Mouse (Mus musculus): ENCODE measurements around the gene Dusp13. TPM values are rescaled to one million over a fixed set of nuclear protein-coding genes. Genes with fewer than 3 reads are reported as not detected.

Gene Dusp13
- total and polyA plus RNA-seq, 3 experiments: 0.77 TPM; not detected in 2

DNA sequence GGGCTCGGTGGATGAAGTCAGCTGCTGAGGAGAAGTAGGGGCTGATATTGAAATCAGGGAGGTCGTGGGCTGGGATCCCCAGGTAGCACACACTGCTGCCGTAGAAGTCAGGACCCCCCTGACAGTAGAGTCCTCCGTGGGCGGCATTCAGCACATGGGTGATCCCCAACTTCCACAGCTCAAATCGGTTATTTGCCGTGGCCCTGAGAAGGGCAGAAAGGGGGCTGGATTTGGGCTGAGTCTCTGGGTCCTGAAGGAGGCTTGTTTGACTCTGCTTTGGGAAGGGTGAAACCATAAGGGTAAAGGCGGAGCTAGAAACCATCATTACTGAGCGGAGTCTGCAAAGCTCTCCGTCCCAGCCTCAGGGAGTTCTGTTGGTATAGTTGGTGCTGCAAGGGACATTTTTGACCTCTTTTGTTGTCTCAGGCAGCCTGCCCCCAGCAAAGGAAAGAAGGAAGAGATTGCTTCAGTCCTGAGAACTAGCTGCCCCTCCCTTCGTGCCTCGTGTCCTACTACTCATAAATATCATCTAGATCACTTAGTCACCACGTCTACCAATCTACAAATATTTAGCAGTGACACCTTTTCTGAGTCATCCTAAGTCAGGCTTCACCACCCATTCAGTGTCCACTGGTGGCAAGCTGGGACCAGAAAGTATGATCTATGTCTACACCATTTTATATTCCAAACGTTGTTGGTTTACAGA, 3.4 kb downstream of the Dusp13 start:
- DNase-seq: peak; percentile 46

DNA sequence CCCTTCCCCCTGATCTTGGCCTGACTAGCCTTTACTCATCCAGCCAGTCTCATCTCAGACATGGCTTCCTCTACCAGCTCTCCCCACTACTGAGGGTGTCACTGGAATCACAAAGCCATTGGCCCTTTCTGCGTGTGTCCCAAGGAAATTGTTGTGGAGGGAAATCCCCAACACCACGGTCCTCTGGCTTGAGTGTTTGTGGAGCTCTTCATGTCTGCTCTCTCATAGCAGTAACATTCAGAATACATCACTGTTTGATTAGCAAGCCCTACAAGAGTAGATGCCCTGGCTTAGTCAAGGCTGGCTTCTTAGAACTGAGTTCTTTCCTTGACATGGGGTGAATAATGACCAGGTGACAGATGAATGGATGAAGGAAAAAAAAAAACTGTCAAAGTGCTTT, 4.1 kb downstream of the Dusp13 start:
- DNase-seq: no peak

DNA sequence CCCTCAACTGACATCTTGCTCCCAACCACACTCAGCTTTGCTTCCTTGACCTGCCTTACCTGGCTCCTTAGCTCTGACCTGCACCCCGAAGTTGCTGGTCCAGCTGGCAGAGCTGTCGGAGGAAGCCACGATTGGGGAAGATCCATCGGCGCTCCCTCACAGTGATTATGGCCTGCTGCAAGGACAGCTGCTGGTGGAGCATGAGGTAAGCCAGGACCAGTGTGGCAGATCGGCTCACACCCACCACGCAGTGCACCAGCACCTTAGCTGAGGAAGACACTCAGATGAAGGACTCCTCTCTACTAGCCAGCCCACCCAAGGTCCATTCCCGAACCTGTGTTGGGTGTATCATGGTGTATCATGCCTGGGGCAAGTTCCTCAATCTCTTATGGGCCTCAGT, 4.7 kb downstream of the Dusp13 start:
- DNase-seq: no peak

DNA sequence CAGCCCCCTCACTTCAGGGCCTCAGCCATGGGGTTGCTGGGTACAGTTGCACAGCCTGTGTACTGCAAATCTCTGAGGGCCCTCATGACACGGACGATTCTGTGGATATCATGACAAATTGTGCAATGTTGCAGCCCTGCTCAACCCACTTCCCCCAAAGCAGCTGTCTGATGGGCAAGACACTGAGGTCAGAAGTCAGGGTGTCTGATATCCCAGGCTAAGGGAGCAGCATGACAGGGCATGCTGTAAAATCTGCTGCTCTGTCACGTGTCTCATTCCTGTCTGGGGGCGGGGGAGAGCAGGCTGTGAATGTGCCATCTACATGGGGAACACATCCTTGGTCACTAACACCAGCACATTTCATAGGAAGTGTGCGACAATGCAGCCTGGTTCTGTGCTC, 5.8 kb downstream of the Dusp13 start:
- no peak for DNase-seq

DNA sequence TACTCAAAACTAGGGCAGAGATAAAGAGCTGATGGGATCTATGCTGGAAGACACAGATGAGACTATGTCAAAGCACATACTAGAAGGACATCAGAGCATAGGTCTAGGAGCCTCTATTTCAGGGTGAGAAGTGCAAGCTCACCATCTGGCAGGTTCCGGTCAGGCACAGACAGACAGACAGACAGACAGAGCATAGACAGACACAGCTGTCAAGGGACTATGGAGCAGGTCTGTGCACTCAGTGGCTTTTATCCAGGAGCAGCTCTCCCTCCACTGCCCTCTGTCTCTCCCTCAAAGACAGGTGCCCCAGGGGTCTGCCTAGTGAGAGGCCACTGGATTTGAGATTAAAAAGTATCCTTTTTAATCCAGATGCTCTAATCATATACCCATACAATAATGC, 6.8 kb downstream of the Dusp13 start:
- DNase-seq: no peak

DNA sequence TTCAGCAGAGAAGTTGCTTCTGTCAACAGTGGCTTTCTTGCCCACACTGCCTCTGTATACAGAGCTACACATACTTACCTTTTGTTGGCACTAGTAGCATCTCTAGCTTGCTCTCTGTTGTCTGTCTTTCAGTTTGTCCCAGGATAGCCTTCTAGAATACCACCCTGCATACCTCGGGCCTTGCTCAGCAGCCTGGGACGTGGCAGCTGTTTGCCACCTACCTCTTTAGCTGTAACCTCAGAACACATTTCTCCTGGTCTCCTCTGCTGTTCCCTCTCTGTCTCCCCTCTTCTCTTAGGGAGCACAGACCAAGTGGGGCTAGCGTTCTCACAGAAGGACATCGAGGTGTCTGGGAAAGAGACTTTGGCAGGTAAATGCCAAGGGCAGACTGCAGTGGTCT, 8.5 kb downstream of the Dusp13 start:
- no peak for DNase-seq

DNA sequence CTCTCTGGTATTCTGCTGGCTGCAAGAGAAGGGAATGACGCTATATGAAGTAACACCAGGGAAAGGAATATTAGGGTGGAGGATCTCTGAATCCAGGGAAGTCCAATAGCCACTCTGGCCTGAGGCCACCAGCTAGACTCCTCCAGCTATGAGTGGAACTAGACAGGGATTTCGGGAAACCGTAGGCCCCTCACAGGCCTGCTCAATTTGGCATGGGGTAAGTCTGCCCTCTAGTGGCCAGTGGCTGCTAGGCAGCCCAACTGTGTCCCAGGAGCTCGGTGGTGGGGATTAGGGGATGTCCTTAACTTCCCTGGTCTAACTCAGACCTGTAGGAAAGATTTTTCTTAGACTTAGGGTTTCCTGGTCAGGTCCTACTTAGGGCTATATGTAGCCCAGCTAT, 9.2 kb downstream of the Dusp13 start:
- DNase-seq: peak; percentile 83

DNA sequence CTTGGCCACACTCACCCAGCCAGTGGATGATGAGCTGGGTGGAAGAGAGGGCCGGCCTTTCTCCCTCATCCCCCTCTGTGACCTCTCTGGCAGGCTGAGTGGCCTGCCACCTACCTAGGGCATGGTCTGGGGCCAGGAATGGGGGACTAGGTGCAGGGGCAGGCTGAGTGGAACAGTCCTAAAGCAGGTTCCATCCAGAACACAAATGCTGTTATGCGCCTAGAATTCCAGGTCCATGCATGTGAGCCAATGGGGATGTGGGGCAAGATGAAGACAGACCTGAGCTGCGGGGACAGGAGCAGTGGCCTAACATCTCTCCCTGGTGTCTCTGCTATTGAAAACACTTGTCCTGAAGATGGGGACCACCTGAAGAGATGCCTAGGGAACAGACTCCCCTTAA, 9.7 kb downstream of the Dusp13 start:
- DNase-seq: no peak

DNA sequence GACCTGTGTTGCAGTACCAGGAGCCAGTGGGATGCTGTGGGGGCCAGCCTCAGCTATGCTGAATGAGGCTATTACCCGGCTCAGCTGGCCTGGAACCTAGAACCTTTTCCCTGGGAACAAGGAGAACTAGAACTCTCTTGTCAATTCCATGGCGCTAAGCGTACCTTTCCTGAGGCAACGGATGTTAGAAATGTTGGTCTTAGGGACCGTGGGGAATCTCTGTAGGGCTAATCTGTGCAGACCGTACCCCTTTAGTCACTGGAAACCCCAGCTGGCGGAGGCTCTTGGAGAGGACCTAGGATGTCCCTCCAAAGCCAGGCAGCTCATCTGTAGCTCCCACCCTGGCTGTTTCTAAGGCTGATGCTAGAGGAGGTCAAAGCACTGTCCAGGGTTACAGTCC, 10.6 kb downstream of the Dusp13 start:
- no peak for DNase-seq

DNA sequence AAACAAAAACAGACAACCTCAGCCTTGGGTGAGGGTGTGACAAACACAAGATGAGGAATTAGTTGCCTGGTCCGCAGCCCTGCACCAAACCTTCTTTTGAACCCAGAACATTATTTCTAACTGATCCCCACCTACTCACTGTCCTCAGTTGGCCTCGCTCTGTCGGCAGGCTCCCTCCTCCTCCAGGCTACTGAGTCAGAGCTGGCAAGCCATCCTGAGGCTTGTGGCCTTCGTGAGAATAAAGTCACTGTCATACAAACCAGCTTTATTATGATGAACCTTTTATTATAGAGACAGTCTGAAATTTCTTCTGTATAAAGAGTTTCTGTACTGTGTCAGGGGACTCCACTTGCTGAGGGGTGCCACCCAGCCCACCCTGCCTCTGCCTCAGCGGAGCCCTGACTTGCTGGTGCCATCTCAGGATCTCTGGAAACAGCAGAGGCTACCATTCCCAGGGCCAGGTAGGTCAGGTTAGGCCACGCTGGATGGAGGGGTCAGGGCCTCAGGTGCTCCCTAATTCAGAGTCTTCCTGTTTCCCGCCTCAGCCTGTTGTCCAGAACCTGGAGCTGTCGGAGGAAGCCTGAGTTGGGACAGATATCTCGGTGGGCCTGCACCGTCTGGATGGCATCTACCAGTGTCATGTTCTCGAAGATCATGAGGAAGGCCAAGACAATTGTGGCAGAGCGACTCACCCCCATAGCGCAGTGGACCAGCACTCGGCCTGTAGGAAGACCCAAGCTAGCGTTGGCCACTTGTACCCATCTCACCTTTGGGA, 17.7 kb downstream of the Dusp13 start:
- peak; percentile 52 for DNase-seq

DNA sequence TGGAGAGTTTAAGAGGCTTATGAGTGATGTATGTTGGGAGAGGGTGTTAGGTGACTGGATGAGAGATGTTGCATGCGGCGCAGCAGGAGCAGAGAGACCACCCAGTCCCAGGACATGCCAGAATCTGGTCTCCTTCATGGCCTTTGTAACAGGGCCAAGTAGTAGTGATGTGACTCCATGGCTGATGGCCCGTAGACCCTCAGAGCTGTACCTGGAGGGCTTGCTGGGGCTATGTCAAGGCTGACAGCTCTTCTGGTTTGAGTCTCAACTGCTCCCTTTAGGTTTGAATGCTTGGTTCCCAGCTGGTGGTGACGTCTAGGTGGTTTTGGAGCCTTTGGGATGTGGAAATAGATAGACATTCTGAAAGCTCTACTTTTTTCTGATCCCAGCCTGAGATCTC, 21.0 kb downstream of the Dusp13 start:
- DNase-seq: no peak

DNA sequence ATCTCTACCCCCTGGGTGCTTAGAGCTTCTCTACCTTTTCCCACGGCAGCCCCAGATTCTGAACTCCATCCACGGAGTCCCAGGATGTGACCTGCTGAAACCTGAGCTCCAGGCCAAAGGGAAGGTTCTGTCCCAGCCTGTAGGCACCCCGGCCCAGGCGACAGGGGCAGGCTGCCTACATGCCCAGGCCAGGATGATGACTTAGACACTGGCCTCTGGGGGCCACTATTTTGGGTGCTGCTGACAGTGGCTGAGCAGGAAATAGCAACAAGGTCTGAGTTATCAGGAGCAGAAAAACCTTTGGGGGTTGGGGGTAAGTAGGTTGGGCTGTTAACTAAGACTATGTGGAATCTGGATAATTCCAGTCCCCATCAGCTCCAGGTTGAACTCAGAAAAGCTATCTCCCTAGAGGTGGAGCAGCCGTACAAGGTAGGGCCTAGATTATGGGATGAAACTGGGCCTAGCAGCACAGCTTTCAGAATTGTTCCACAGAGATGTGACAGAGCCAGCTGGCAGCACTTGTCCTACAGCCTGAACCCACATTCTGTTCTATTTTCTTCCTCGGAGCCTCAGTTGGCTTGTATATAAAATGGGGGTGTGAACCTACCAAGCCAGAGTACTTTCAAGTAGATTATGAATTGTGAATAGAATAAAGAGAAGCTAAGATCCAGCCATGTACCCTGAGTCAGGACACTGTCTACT, 21.8 kb downstream of the Dusp13 start:
- DNase-seq: no peak

DNA sequence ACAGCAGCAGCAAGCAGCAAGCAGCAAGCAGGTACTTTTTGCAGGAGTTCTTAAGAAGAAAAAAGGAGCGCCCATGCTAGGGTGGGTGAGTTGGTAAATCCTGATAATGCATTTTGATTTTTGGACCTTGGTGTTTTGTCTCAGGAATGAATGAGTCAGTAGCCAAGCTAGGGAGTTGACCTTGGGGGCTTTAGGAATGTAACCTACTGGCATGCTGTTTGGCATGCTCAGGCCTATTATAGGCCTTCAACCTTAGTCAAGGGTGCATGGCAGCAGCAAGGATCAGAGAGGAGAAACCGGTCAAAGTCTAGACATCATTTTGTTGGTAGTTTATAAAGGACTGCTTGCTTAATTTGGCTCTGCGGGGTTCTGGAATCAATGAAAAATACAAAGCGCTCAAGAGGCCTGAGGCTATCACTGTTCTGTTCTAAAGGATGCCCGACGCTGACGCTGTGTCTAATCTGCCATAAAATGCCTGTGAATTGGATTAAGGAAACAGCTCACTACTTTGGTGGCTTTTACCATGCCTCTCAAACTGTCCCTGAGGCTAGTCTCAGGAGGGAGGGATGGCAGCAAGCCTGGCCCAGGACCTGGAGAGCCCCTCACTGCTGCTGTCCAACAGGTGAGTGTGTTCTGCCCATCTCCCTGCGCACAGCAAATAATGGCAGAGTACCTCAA, 28.8 kb downstream of the Dusp13 start:
- peak; percentile 61 for DNase-seq

DNA sequence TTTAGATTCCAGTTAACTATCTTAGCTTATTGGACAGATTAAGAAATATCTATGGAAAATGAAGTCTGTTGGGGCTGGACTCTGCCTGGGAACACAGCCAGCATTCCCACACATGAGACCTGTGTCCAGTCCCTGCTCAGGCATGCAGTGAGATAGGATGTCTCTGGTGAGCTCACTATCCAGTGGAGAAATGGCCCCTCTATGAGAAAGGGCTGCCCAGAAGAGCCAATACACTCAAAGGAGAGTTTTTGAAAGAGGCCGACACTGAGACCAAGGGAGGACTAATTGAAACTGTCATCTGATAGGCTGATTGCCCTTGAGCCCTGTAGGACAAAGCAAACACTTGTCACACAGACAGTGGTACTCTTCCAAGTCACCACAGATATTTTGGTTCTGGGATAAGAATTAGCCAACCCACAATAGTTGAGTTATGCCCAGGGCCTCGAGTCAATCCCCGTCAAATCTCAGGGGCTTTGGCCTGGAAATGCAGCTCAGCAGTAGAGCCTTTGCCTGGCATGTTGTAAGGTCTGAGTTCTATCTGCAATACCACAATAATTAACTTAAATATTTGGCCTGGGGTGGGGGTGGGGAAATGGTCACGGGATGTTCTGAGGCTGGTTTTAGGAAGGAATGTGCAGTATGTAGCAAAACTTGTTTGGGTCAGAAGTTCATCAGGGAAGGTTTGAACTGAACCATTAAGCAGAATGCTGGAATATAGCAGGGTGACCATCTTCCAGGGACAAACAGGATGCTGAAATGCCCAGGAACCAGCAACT, 30.4 kb downstream of the Dusp13 start:
- no peak for DNase-seq

DNA sequence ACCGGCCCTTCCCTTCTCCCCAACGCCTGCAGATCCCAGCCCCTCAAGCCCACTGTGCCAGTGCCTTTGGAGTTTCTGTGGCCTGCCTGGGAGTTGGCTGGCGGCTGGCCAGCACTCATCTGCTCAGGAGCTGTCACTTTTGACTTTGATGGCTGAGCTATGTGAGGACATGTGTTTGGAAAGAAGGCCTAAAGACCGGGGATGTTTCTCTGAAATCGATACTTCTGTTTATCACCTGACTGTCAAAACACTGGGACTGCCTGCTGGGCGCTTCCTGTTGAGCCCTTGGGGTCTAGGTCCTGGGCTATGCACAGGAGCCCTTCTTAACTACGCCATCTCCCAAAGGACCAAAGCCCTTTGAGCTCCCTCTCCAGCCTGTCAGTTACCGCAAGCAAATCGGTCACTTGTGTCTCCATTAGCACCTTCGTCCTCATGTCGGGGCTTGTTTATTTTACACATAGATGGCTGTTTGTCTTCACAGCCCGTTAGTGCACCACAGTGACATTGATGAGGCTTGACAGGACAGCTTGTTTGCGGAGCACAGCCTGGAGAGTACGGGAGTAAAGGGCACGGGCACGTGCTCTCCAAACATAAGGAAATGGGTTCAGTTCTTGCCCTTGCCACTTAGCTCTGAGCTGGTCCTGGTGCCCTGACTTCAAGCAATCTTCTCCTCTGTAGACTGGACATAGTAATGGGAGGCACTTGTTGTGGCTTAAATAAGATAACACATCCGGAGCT, 31.2 kb downstream of the Dusp13 start:
- no peak for DNase-seq

DNA sequence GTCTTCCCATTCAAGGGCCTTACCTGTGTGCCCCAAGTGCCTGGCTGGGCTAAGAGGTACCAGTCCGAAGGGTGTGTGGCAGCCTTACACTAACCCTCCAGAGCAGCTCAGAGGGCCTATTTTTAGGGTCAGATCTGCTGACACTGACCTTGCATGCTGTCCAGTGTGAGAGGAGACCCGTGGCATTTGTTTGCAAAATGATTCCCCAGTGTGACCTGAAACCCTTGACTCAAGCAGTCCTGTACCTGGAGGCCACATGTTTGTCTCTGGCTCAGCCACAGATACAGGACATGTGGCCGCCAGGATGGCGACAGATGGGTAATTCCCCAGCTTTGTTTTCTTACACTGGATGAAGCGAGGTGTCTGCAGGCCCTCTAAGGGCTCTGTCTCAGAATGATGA, 36.5 kb downstream of the Dusp13 start, which contains the start of gene Dupd1:
Dupd1 (minus strand) TSS at position 91 of the 400 bp plus-strand sequence.
- no peak for DNase-seq

DNA sequence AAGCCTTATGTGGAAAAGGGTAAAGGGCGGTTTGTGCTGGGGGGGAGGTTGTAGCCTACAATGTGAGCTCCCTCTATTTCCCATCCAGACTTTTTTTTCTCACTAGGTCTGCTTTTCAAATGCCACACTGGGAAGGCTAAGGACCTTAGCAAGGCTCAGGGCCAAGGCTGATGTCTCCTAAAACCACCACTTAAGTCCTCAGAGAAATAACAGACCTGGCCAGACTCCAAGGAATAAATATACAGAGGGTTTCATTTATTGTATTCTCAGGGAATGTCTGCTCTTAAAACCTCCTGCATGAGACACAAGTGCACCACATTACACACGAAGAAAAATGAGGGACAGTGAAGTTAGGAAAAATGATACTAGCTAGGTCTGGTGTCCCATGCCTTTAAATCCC, 39.8 kb downstream of the Dusp13 start:
- no peak for DNase-seq

DNA sequence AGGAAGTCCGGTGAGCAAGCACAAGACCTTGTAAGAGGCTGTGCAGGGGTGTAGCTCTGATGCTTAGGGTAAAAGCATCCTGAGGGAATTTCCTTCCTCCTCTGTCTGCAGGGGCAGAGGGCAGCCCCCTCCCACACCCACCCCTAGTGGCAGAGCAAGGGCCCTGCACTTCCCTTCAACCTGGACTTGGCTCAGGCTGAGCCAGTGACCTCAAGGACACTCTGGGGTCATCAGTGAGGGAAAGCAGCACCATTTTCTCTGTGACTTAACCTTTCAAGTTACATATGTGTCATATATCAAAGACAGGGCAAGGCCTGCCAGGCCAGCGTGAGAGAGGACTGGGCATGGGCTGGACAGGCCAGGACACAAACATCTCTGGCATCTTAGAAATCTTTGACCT, 41.4 kb downstream of the Dusp13 start:
- DNase-seq: peak; percentile 80

DNA sequence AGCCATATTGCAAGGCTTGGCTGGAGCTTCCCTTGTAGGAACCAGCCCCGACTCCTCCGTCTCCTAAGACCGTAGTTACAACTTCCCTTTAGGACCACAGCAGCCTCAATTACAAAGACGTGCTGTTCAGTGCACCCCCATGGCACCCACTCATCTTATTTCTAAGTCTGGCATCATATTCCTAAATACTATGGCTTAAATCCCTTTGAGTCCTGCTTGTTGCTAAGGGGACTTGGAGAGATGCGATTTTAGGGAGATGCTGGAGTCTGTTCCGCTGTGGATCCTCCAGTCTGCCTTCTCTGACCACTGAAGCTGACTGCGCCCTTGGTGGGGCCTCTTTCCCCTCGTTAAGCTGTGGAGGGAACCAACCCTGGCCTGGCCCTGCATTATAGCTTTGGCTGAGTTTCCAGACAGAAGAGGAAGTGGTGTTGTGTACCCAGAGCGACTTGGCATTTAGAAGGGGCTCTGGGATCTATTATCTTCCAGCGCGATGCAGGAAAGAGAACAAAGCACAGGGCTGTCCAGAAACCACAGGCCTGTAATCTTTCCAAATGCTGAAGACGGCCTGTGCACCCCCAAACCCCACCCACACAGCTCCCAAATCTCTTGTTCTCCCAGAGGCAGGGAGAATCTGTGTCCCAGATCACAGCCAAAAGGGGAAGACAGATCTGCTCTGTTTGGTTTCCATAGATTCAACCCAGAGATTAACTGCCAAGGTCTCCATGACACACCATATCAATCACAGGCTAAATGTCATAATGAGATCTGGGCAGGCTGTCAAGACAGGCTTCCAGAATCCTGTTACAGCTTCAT, 44.0 kb downstream of the Dusp13 start:
- DNase-seq: peak; percentile 72

DNA sequence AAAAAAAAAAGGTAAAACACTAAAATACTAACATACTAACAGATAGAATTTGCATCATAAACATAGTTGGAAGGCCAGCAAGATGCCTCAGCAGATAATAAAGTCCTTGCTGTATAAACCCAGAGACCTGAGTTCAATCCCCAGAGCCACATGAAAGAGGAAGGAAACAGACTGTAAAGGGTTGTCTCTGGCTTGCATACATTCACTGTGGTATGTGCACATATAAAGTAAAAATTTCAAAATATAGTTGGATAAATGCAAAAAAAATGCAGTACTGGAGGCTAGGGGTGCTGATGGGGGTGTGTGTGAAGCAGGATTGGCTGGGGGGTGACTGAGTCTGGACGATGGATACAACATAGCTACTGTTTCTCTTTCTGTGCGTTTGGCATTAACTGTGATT, 45.5 kb downstream of the Dusp13 start:
- no peak for DNase-seq
